Mouse (Mus musculus): Measurements from ENCODE around the gene Dnm3. TPM values are rescaled to one million over a fixed set of nuclear protein-coding genes. Genes with fewer than 3 reads are reported as not detected.

Dnm3 gene
- polyA plus RNA-seq, 1 experiment, result 45.3 TPM

DNA sequence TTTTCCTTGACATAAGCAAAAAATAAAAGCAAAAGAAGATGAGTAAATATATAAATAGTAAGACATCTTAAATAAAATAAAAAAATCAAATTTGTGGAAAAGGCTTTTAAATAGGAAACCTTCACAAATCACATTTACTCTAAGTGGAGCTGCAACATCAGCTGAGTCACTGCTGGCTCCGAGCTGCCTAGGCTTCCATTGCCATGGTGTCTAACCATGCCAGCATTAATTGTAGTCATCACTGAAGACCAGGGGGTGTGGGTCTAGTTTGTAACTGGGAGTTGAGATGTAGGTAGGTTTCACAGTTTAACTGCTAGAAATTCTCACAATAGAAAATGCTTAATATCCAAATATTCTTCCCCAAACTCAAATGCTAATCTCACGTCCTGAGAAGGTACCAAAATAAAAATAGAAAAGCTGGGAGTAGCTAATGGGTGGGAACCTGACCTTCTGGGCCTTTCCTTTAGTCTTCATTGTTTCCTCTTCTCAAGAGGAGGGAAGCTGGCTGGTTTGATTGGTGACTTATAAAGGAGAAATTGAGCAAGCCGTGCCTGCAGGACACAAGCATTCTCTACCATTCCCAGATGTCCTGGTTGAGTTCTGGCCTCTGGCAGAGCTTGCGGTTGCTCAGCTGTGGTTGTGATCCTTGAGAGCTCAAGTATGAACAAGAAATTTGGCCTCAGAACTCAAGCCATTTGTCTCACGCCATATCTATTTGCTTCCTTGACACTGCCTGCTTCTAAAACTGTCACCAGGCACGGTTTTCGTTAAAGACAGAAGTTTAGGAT lies 377.6 kb downstream of the Dnm3 start:
- DNase-seq (ENCODE audit: low read depth), result no peak
- no peak for TF ChIP-seq CTCF (IDR thresholded peaks at IDR 0.05; ENCODE audit: borderline replicate concordance, extremely low read depth, insufficient read depth, insufficient read length)
- no peak for TF ChIP-seq POLR2A (IDR thresholded peaks at IDR 0.05; ENCODE audit: borderline replicate concordance, extremely low read depth, insufficient read depth, insufficient read length, poor library complexity, severe bottlenecking)

DNA sequence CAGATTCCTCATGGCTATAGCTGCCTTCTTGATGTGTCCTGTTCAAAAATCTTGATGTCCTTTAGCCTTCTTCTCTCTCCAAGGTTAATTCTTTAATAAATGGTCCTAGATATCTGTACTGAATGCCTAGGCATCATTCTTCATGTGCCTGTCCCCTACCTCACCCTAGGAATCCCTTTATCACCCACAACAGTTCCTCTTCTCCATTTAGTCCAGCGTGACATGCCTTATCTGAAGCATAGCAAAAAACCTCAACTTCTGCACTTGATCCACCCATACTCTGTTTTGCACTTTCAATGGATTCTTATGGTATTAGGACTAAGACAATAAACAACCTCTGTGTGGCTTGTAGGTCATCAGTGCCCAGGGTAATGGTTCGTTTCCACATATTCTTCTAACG lies 378.6 kb downstream of the Dnm3 start:
- TF ChIP-seq CTCF (IDR thresholded peaks at IDR 0.05; ENCODE audit: borderline replicate concordance, extremely low read depth, insufficient read depth, insufficient read length) (no peak), POLR2A (IDR thresholded peaks at IDR 0.05; ENCODE audit: borderline replicate concordance, extremely low read depth, insufficient read depth, insufficient read length, poor library complexity, severe bottlenecking) (no peak)
- no peak for DNase-seq (ENCODE audit: low read depth)

DNA sequence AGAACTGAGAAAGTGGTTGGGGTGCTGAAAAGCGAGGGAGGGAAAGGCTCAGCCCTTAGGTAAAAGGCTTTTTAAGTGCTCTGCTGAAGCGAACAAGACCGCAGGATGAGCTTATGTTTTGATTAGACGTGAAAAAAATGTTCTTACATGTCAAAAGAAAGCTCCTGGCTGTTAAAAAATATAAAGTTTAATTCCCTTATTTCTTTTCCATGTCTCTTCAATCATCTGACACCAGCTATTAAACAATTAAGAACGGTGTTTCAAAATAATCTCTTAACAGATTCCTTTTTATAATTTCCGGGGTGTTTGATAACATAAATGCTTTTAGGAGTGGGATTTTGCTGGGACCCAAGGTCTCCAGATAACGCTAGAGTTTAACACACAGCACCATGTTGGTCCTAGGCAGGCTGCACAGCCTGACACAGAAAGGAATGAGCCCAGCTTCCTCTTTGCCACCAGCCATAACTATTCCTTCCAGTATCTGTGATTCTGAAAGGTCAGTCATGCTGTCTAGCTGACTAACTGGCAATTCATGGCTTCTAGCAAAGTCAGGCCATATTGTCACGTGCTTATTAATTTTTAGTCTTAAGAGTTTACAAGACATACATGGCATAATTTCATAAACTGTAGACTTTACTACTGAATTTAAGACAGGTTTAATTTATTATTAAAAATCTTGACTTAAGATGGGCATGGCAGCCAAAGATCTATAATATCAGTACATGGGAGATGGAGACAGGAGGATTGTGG lies 383.1 kb downstream of the Dnm3 start:
- no peak for TF ChIP-seq POLR2A (IDR thresholded peaks at IDR 0.05; ENCODE audit: borderline replicate concordance, extremely low read depth, insufficient read depth, insufficient read length, poor library complexity, severe bottlenecking)
- no peak for TF ChIP-seq CTCF (IDR thresholded peaks at IDR 0.05; ENCODE audit: borderline replicate concordance, extremely low read depth, insufficient read depth, insufficient read length)

GRCm38 (mm10) chr1:162093806-162094522 lies 383.9 kb downstream of the Dnm3 start:
- TF ChIP-seq POLR2A (IDR thresholded peaks at IDR 0.05; ENCODE audit: borderline replicate concordance, extremely low read depth, insufficient read depth, insufficient read length, poor library complexity, severe bottlenecking) (no peak), CTCF (IDR thresholded peaks at IDR 0.05; ENCODE audit: borderline replicate concordance, extremely low read depth, insufficient read depth, insufficient read length) (no peak)
- DNase-seq (ENCODE audit: low read depth), result no peak

More for the DNA sequence above, 383.1 kb downstream of the Dnm3 start:
- DNase-seq (ENCODE audit: low read depth), result no peak

- TF ChIP-seq POLR2A (IDR thresholded peaks at IDR 0.05; ENCODE audit: borderline replicate concordance, extremely low read depth, insufficient read depth, insufficient read length, poor library complexity, severe bottlenecking) (no peak), CTCF (IDR thresholded peaks at IDR 0.05; ENCODE audit: borderline replicate concordance, extremely low read depth, insufficient read depth, insufficient read length) (no peak)
- DNase-seq (ENCODE audit: low read depth), result no peak
These were observed 384.8 kb downstream of the Dnm3 start for GRCm38 (mm10) chr1:162092899-162093659.

DNA sequence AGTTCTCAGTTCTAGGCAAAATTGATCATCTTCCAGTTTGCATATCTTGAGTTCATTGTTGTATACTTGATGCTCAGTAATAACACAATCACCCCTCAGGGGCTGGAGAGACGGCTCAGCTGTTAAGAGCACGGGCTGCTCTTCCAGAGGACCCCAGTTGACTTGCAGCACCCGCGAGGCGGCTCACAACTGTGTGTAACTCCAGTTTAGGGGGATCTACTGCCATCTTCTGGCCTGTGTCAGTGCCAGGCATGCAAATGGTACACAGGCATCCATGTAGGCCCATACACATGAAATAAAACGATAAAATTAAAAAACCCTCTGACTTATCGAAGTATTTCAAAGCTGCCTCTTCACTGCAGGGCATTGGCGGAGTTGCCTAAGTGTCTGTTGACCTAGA lies 385.4 kb downstream of the Dnm3 start:
- TF ChIP-seq POLR2A (IDR thresholded peaks at IDR 0.05; ENCODE audit: borderline replicate concordance, extremely low read depth, insufficient read depth, insufficient read length, poor library complexity, severe bottlenecking), result no peak
- TF ChIP-seq CTCF (IDR thresholded peaks at IDR 0.05; ENCODE audit: borderline replicate concordance, extremely low read depth, insufficient read depth, insufficient read length), result no peak
- no peak for DNase-seq (ENCODE audit: low read depth)

GRCm38 (mm10) chr1:162083886-162084478 lies 393.9 kb downstream of the Dnm3 start:
- TF ChIP-seq CTCF (IDR thresholded peaks at IDR 0.05; ENCODE audit: borderline replicate concordance, extremely low read depth, insufficient read depth, insufficient read length) (no peak), POLR2A (IDR thresholded peaks at IDR 0.05; ENCODE audit: borderline replicate concordance, extremely low read depth, insufficient read depth, insufficient read length, poor library complexity, severe bottlenecking) (no peak)
- no peak for DNase-seq (ENCODE audit: low read depth)

GRCm38 (mm10) chr1:162083354-162083753 lies 394.5 kb downstream of the Dnm3 start:
- TF ChIP-seq POLR2A (IDR thresholded peaks at IDR 0.05; ENCODE audit: borderline replicate concordance, extremely low read depth, insufficient read depth, insufficient read length, poor library complexity, severe bottlenecking), result no peak
- TF ChIP-seq CTCF (IDR thresholded peaks at IDR 0.05; ENCODE audit: borderline replicate concordance, extremely low read depth, insufficient read depth, insufficient read length), result no peak
- DNase-seq (ENCODE audit: low read depth), result no peak

DNA sequence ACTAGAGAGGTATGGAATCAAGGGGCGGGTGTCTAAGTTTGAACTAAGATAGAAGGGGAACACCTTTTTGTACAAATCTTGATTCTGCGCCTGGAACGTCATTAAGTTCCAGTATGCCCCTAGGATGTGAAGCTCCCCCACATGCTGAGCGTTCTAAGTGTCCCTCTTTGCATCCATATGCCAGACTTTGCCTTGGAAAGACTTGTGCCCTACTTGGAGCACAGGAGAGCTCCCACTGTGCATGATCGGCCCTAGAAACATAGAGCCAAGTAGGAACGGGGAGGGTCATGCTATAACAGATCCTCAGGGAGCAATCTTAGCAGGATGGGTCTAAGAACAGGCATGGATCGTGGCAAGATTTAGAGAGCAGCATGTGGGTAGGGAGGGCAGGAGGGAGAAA lies 395.1 kb downstream of the Dnm3 start:
- no peak for DNase-seq (ENCODE audit: low read depth)
- TF ChIP-seq POLR2A (IDR thresholded peaks at IDR 0.05; ENCODE audit: borderline replicate concordance, extremely low read depth, insufficient read depth, insufficient read length, poor library complexity, severe bottlenecking) (no peak), CTCF (IDR thresholded peaks at IDR 0.05; ENCODE audit: borderline replicate concordance, extremely low read depth, insufficient read depth, insufficient read length) (no peak)

- DNase-seq (ENCODE audit: low read depth), result no peak
These were observed 396.0 kb downstream of the Dnm3 start for GRCm38 (mm10) chr1:162081693-162082372.

More at GRCm38 (mm10) chr1:162081693-162082372, 396.0 kb downstream of the Dnm3 start:
- TF ChIP-seq POLR2A (IDR thresholded peaks at IDR 0.05; ENCODE audit: borderline replicate concordance, extremely low read depth, insufficient read depth, insufficient read length, poor library complexity, severe bottlenecking), result no peak
- no peak for TF ChIP-seq CTCF (IDR thresholded peaks at IDR 0.05; ENCODE audit: borderline replicate concordance, extremely low read depth, insufficient read depth, insufficient read length)
